Mouse (Mus musculus) adrenal gland, postnatal 10 days (tissue): ENCODE results near the gene H2-T22. TPM values are rescaled to one million over a fixed set of nuclear protein-coding genes. Genes with fewer than 3 reads are reported as not detected.
A peak's percentile ranks its signal among the peaks of the same experiment; 100 is the strongest.
"Not testable (repeated sequence)": the region's sequence is repeated elsewhere in the genome, so short reads cannot be mapped to it uniquely, and the experiment has no call there.

ENCODE experiments used
- DNase-seq: peaks from one replicate; pipeline ENCODE4 v3.0.0; 2021; ENCODE audit warnings: mixed read lengths
- total RNA-seq, 2 experiments: library from RNA; stranded (reverse); gene quantifications; 2 replicates each; pipeline ENCODE4 v1.2.3; 2021

Gene H2-T22
- total RNA-seq, 2 experiments from 2014 or later: 23.5 to 25.4 TPM

DNA sequence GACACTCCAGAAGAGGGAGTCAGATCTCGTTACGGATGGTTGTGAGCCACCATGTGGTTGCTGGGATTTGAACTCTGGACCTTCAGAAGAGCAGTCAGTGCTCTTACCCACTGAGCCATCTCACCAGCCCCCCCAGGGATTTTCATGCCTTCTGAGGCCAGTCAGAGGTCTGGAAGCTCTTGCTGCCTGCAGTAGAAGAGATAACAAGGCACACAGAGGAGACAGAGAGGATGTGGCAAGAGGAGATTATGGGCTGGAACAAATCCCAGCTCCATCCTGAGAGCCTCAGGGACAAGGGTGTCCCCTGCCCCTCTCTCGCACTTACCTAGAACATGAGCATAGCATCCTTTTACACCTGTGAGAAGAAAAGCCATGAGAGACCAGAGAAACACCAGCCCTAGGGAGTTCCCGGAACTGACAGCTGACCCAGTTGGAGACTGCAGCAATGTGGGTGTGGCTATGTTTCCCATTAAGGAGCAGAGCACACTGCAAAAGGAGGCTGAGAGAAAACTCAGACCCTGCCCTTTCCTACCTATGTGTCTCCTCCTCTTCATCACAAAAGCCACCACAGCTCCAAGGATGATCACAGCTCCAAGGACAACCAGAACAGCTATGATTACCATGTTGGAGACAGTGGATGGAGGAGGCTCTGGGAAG is 12.4 kb downstream of the H2-T22 start:
- DNase-seq: not testable (repeated sequence)

DNA sequence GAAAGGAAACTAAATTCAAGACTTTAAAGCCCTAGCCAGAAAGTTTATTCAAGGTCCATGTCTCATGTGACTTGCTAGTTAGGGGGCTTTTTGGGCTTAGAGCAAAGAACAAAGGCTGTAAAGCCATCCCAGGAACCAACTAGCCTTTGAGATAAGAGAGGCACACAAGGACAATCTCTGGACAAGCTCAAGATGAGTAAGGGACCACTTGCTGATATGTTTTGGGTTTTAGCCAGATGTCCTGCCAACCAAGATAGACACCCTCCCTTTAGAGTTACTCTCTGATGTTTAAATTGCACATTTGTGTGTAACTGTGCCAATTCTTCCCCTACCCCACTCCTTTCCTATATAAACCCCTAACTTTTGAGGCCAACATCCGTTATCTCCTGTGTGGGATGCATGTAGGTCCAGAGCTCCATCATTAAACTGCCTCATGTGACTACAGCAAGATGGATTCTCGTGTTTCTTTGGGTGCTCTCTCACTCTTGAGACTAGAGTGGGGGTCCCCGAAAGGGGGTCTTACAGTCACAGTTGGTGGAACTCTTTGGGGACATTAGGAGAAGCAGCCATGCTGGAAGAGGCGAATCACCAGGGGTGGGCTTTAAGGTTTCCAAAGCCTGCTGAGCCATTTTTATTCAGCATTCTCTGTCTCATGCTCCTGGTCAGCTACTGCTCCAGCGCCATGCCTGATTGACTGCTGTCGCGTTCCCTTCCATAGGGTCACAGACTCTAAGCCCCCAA is 13.5 kb downstream of the H2-T22 start:
- DNase-seq: no peak

DNA sequence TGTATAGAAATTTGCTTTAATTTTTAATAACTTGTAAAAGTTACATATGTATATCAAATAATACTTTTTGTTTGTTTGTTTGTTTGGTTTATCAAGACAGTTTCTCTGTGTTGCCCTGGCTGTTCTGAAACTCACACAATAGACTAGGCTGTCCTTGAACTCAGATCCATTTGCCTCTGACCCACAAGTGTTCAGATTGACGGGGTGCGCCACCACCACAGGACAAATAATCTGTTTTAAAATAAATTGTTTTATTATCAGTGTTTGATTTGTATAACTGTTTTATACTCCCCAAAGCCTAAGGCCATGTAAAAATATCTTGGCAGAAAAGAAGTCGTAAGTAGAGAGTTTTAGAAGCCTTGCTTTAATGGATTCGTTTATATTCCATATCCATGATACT is 14.9 kb downstream of the H2-T22 start:
- no peak for DNase-seq

DNA sequence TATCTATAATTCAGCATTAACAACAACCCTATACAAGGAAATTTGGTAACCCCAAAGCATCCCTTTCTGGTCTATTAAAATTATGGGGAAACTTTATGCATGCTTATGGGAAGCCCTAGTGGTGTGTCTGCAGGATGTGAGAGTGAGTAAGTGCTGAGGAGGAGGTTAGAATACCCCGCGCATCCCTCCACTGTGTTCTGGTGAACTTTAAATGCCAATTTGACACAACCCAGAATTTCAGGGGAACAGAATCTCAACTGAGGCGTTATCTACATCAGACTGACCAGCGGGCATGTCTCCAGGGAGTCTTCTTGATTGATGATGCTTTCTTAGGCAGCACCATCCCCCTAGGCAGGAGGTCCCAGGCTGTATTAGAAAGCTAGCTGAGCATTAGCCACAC is 16.6 kb downstream of the H2-T22 start:
- DNase-seq: no peak

DNA sequence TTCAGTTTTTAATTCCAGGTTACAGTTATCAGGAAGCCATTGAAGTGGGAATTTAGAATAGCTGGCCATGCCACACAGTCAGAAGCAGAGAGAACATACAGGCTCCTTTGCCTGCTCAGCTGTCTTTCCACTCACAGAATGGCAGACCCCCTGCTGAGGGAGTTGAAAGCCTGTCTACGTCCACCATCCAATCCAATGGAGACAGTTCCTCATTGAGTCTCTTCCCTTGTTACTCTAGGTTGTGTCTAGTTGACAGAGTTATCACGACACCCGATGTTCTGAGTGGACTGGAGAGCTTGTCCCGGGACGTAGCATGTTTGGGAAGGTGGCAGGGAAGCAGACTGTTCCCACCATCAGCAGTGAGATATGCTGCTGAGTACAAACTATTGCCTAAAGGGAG is 17.4 kb downstream of the H2-T22 start:
- DNase-seq: no peak

DNA sequence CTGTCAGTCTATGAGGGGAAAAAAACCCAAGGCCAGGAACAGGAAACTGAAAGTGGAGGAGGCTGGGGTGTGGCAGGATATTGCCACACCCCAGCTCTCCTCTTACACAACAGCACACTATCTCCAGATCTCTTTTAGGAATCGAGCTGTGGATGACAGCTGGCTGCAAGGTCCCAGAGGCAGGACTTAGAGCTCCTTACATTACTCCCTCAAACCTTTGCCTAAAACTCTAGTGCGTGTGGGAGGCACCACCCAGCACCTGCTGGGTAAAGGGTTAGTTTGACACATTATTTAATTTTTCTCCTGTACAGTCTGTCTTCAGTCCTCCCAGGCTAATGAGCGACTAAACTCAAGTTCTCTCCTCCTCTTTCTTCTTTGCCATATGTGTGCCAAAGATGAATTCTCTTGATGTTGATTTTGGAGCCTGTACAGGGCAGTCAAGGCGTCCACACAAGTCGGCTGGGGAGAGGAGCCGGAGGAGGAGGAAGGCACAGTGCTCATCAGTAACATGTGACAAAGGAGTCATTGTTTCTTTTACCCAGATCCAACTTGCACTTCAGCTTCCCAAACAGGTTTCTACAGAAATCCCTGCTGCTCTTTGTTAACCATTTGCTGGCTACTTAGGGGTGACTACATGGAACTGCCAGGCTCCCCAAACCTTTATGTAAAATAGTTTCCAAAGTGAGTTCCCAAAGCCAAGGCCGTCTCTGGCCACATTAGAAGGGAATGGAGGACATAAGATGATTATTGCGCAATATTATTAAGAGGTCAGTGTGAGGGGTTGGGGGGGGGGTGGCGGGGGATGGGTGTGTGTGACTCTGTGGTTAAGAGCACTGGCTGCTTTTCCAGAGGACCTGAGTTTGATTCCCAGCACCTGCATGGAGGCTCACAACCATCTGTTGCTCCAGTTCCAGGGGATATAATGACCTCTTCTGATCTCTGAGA is 18.6 kb downstream of the H2-T22 start:
- DNase-seq: peak; percentile 36

DNA sequence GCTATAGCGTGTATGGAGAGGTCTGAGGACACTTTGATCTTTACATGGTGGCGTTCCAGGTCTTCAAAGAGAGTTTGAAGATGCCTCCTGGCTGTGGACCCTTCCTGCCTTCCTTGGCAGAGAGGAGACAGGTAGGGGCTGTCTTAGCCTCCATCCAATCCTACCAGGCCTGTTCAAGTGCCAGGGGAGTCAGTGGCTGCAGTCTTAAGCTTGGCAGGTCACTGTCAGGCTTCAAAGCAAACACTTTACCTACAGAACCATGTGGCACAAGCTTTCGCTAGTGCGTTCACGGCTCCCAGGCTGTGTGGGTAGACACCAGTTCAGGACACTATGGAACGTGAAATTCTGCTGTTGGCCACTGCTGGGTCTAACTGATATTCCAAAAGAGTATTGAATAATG is 19.6 kb downstream of the H2-T22 start:
- no peak for DNase-seq

DNA sequence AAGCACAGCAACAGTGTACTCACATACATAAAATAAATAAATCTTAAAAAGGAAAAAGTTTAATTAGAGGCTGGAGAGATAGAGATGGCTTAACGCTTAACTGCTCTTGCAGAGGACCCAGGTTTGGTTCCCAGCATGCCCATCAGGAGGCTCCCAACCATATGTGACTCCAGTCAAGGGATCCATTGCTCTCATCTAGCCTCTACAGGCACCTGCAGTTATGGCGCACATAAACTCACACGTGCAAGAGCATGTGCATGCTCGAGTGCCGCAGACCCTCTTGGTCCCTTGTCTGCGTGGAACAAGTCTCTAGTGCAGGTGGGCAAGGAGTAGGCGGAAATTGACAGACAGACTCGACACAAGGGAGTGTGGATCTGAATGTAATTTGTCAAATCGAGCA is 20.4 kb downstream of the H2-T22 start:
- DNase-seq: no peak

DNA sequence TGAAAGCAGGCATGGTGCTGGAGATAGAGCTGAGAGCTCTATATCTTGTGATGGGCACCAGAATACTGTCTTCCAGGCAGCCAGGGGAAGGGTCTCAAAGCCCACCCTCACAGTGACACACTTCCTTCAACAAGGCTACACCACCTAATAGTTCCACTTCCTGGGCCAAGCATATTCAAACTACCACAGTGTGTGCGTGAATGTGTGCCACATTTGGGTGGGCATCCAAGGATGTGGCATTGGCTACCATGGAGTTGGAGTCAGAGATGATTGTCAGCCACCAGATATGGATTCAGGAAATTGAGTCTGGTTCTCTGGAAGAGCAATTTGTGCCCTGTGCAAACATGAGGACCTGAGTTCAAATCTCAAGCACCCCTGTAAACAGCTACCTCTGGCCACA is 21.2 kb downstream of the H2-T22 start:
- no peak for DNase-seq

DNA sequence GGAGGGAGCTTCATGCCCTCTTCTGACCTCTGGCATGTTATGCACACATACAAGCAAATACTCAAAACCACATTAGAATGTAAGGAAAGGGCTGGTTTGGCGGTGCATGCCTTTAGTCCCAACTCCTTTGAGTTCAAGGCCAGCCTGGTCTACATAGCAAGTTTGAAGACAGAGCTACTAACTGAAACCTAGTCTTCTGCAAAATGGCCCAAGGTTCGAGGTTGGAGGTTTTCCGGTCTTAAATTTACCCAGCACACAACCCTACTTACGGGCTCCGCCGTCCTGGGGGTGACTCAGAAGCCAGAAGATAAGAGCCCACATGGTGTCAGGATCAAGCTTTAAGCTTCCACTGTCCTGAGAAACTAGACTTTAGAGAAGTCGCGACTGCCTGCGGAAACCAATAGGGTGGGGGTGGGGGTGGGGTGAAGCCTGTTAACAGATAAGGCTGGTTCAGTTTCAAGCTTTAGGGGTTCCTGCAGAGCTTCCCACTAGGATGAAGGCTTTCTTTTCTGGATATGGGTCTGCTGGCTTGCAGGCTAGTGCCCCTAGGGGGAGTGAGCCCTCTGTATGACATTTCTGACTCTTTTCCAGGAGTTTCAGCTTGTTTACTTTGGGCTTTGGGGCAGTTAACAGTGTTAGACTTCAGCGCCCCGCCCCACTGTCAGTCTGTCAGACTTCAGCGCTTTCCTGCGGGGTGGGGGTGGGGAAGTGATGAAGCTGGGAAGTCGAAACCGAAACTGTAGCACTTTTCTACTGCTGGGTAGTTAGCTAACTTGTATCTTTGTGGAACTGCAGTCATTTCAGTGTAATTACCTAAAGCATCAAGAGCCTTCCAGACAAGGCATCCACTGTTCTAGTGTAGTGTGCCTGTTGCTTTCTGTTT is 22.1 kb downstream of the H2-T22 start, which contains the start of gene H2-T24:
Gene H2-T24, minus strand, starts transcription at position 370 of the 883 bp plus-strand sequence.
- peak; percentile 74 for DNase-seq

DNA sequence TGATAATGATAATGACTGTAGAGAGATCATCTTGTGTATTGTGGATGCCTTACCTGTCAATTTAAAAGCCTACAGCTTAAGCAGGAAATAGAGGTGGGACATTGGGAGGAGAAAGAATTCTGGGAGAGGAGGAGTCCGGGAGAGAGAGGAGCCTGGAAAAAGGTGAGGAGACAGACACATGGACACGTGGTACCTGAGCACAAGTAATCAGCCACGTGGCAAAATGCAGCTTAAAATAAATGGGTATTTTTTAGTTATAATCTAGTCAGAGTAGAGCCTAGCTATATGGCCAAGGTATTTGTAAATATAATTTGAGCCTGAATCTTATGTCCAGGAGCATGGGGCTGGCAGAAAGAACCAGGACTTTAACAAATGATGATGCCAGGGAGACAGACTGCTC is 23.0 kb downstream of the H2-T22 start:
- no peak for DNase-seq

DNA sequence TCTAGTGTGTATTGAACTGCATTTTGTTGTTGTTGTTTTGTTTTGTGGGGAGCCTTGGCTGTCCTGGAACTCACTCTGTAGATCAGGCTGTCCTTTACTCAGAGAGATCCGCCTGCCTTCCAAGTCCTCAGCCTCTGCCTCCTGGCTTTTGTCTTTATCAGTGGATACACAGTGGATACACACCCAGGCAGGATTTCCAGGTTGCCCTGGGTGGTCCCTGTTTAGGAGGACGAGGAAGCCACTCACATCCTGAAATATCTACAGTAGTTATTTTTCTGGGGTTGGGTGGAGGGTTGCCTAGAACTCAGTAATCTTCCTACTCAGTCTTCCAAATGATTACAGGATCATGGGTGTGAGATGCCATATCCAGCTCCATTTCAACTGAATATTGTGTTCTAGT is 23.6 kb downstream of the H2-T22 start:
- DNase-seq: peak; percentile 15

DNA sequence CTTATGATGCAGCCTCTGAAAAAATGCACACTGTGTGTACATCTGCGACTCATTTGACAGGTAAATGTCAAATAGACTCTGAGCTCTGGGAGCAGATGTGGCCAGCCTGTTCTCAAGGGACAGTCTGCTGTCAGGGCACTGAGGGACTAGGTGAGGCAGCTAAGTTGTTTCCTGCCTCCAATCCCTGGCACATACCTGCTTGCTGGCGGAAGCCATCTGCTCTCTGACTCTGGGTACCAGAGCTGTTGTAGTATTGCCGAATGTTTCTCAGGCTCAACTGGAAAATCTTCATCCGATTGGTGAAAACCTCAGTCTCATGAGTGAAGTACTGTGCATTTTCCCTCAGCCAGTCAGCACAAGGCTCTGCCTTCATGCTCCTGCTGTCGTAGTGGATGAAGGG is 25.5 kb downstream of the H2-T22 start:
- no peak for DNase-seq

DNA sequence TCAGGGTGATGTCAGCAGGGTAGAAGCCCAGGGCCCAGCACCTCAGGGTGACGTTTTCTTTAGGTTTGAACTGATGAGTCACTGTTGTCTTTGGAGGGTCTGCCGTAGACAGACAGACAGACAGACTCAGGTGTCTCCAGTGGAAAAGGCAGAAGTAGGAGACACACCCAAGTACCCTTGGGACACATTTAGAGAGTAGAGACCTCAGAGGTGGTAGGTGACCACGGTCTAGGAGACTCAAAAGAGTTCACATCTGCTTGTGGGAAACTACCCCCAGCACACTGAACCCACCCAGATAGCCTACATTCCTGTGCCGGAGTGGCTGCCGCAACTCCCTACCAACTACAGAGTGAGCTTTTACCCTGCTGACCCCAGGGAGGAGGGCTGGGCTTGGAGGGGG is 27.6 kb downstream of the H2-T22 start:
- no peak for DNase-seq

DNA sequence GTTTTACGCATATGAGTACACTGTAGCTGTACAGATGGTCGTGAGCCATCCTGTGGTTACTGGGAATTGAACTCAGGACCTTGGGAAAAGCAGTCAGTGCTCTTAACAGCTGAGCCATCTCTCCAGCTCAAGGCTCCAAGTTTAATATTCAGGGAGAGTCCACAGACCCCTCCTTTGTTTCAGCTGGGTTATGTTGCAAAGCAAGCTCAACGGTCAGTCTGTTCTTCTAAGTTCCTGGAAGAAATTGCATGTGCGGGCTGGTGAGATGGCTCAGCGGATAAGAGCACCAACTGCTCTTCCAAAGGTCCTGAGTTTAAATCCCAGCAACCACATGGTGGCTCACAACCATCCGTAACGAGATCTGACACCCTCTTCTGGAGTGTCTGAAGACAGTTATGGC is 38.1 kb downstream of the H2-T22 start:
- DNase-seq: not testable (repeated sequence)

DNA sequence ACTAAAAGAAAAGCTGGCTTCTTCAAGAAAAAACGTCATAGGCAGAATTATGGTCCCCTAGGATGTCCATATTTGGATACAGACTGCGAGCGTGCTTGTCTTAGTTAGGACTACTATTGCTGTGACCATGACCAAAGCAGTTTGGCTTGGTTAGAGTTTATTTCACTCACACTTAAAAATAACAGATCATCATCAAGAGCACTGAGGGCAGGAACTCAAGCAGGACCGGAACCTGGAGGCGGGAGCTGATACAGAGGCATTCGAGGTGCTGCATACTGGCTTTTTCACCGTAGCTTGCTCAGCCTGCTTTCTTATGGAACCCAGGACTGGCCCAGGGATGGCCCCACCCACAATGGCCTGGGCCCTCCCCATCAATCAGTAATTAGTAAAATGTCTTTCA is 39.2 kb downstream of the H2-T22 start:
- DNase-seq: no peak

DNA sequence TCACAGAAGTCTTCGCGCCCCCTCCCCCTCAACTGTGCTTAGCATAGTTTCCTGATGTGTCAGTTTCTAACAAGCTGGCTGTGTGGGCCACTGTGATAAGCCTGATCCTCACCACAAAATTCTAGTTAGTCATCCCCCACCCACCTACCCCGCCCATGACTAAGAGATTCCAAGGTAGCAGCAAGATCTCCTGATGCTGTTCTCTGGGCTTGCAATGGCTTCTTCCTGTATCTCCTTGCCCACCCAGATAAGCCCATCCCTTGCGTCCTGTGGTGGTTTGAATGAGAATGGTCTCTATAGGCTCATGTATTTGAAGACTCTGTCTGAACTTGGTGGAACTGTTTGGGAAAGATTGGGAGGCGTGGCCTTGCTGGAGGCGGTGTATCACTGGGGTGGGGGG is 40.6 kb downstream of the H2-T22 start:
- DNase-seq: no peak

DNA sequence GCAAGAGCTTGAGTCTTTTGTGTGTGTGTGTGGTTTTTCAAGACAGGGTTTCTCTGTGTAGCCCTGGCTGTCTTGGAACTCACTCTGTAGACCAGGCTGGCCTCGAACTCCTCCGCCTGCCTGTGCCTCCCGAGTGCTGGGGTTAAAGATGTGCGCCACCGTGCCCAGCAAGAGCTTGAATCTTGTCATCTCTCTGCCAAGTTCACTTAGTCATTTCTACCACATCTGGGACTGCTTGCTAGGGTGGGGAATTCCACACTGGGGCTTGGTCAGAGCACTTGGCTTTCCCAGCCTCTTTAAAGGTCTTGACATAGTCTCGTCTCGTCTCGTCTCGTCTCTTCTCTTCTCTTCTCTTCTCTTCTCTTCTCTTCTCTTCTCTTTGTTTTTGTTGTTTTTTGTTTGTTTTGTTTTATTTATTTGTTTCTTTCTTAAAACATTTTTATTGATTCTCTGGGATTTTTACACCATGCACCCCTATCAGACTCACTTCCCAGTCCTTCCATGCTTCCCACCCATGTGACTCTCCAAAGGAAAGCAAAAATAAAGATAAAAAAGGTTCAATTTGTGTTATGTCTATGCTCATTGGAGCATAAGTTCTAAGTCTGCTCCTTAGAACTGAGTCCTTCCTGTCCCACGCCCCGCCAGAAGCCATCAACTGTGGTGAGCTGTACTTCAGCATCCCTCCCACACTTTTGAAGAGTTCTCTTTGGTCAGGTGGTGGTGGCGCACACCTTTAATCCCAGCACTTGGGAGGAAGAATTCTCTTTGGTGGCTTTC is 41.2 kb downstream of the H2-T22 start:
- no peak for DNase-seq

DNA sequence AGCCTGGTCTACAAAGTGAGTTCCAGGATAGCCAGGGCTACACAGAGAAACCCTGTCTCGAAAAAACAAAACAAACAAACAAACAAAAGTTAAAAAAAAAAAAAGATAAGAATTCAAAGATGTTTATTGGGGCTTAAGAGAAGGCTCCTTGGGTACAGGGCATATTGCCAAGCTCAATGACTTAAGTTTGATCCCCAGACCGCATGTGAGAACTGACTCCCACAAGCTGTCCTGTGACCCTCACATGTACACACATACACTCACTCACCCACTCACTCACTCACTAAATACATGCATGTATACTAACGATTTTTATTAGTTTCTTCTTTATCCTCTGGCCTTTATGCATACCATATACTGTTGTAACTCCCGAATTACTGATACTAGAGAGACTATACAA is 42.2 kb downstream of the H2-T22 start:
- DNase-seq: no peak

DNA sequence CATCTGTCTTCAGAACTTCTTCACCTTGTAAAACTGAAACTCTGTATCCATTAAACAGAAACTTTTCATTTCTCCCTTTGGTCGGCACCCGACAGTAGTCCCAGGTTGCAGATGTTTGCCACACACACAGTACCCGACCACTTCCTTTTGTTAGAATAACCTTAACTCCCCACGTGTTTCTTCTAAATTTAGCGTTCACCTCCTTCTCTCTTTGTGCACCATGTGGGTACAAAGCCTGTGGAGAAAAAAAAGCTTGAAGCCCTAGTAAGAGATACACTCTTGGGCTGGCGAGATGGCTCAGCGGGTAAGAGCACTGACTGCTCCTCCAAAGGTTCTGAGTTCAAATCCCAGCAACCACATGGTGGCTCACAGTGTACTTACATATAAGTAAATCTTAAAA is 43.2 kb downstream of the H2-T22 start:
- no peak for DNase-seq
